Mouse (Mus musculus) lung, adult 2 months (tissue): ENCODE results near the gene Cacna2d3.

ENCODE experiments used
- CTCF ChIP-seq: fragments of 200-500 bp; IDR thresholded peaks from 2 replicates; pipeline ENCODE4 v1.5.1; 2011; ENCODE audit warnings: mild to moderate bottlenecking, low read length, control low read depth; ENCODE audit not compliant: insufficient read depth
- POLR2A ChIP-seq: fragments of 200-500 bp; IDR thresholded peaks from 2 replicates; pipeline ENCODE4 v1.6.1; 2011; ENCODE audit warnings: low read depth, mild to moderate bottlenecking, control low read depth, low read length, borderline replicate concordance; ENCODE audit errors: extremely low read depth

- TF ChIP-seq CTCF (no peak), POLR2A (no peak)
Measured at GRCm38 (mm10) chr14:29164653-29165030, 557.0 kb downstream of the Cacna2d3 start.
